Mouse (Mus musculus) spleen, adult 18-20 months (tissue): ENCODE measurements at regions not wholly inside any gene's neighbourhood (a gene's known extent, or its start where the extent isn't known, plus 50 kb on each side); places are given as distances from the start of the nearest gene placed in this dataset.
"Not testable (repeated sequence)": the region's sequence is repeated elsewhere in the genome, so short reads cannot be mapped to it uniquely, and the experiment has no call there.

Experiments used
- DNase-seq, 2 experiments: peaks; one replicate each; pipeline ENCODE4 v3.0.0; 2022; ENCODE audit warnings: mixed read lengths in 2 of 2

GRCm38 (mm10) chr9:78769168-78769567 lies 153.8 kb downstream of the Cd109 start:
- DNase-seq = no peak

DNA sequence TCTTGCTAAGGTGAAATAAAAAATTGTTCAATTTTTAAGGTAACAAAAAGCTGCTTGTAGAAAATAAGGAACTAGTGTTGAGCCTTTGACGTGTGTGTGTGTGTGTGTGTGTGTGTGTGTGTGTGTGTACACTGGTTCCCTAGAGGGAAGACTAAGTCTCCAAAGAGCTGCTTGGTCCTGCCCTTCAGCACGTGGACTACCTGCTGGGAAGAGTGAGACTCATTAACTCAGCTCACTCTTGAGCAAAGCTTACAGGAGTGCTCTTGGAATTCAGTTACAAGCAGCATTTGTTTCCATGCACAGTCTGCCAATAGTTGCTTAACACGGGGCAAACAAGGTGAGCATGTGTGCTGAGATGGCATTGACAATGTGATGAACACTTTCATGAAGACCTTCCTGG lies 158.6 kb downstream of the Cd109 start:
- no peak for DNase-seq

DNA sequence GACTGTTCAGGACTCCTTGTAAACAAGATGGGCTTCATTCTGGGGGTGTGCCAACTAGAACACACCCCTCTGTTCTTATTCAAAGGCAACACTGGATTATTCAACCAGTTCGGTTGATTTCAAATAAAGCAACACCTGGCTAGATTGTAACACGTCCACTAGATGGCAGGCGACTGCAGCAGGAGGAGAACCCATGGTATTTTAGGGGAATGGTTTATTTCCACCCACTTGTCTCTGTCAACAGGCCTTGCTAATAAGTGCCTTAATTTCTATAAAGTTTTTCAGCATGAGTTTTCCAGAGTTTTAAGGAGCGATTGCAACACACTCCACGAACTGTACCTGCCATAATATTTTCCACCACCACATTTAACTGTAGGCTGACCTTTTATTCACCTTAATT lies 160.1 kb downstream of the Cd109 start:
- peak in 1 of 2 experiments; percentile 1 for DNase-seq

GRCm38 (mm10) chr9:78780595-78780994 lies 165.2 kb downstream of the Cd109 start:
- DNase-seq = no peak

- no peak for DNase-seq
These were observed 167.0 kb downstream of the Cd109 start for GRCm38 (mm10) chr9:78782297-78782696.

DNA sequence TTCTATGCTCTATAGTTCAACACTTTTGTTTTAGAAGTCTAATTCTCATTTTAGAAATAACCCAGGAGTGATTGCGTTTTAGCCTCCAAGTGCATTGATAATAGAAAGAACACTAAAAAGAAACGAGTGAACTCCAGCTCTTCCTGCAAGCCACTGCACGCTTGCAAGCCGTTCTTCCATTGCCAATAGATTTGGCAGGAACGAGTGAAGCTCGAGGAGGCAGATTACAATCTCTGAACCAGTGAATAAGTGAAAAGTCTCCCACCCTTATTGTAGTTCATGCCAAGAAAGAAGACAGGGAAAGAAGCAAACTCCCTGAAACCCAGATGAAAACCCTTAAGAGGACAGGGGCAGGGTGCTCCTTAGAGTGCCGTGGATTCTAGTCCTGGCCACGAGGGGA lies 167.5 kb downstream of the Cd109 start:
- DNase-seq = no peak

DNA sequence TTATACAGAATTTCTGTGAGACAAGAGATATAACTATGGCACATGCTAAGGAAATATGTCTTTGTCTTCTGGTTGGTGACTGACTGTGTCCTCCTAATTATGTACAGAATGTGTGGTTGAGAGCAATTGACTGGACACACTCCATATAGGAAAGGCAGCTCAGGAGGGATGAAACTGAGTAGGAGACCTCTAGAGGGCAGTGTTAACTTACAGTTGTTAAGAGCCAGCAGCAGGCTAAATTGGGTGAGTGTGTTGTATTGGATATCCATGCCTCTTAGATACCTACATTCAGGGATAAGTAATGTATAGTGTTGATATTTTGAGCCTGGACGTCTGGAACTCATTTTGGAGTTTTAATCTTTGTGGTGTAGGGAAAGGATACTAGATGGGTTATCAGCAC lies 172.5 kb downstream of the Cd109 start:
- DNase-seq = no peak

GRCm38 (mm10) chr9:78789703-78790102 lies 174.4 kb downstream of the Cd109 start:
- no peak for DNase-seq

DNA sequence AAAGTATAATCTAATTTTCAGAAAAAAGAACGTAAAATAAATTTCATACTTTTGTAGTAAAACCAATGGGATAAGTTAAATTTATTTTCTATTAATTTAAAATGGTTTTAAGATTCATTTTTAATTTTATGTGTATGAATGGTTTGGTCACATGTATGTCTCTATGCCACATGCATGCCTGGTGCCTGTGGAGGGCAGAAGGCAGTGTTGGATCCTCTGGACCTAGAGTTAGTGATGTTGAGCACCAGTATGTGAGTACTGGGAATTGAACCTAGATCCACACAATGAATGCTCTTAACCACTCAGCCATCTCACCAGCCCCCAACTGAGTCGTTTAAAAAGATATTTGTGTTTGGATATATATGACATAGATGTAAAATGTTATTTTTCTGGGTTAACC lies 174.8 kb downstream of the Cd109 start:
- no peak for DNase-seq

GRCm38 (mm10) chr9:78795801-78796200 lies 180.5 kb downstream of the Cd109 start:
- no peak for DNase-seq

DNA sequence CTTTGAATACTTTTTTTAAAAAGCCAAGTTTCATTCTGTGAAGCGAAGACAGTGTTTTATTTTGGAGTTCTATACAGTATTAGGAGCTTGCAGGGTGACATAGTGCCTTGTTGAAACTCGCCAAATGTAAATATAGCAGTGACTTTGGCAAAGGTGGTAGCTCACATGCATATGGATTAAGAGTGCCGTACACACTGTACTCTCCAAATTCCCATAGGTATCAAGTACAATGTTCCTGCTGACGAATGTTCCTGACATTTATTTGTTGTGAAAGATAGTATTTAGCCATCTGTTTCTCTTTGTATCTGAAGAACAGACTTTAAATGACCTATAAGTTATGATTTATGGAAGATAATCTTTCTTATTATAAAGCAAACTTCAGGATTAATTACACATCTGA lies 201.9 kb downstream of the Cd109 start:
- DNase-seq = no peak

DNA sequence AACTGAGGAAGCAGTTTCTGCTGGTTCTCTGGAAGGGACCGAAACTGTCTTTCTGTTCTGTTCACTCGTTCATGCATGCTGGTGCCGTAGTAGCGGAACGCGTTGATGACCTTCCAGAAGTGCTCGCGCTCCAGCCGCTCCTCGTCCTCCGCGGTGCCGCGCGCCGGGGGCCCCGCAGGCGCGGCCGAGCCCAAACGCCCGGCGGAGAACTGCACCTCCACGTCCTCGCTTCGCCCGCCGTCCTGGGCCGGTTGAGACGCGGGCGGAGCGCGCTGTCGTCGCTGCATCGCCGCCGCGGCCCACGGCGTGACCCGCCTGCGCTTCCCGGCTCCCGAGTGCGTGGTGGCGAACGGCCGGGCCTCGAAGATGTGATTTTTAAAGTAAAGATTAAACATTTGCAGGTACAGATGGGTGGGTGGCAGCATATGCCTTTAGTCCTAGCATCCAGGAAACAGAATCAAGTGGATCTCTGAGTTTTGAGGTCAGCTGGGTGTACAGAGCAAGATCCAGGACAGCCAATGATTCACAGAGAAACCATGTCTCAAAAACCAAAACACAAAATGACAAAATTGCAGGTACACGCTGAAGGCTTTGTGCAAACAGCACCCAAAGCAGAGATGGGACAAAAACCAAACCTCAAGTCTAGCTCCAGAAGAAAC lies 206.3 kb downstream of the Cd109 start:
- peak in 1 of 2 experiments; percentile 3 for DNase-seq

- no peak for DNase-seq
These were observed 229.8 kb downstream of the Cd109 start for GRCm38 (mm10) chr9:78844969-78845683.

GRCm38 (mm10) chr9:78846110-78846509 lies 230.8 kb downstream of the Cd109 start:
- no peak for DNase-seq

- DNase-seq = no peak
These were observed 232.7 kb downstream of the Cd109 start for GRCm38 (mm10) chr9:78847890-78848563.

DNA sequence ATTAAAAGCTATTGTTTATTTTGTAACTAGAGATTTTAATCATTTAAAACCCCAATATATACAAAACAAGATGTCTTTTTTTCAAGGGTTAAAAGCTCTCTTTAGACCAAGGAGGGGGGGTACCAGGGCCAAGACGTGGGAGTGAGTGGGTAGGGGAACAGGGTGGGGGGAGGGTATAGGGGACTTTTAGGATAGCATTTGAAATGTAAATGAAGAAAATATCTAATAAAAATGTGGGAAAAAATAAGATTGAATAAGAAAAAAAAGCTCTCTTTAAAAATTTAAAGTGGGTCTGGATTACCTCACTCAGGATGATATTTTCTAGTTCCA lies 233.2 kb downstream of the Cd109 start:
- DNase-seq = not testable (repeated sequence)

- no peak for DNase-seq
These were observed 241.6 kb downstream of the Cd109 start for GRCm38 (mm10) chr9:78856981-78857380.

DNA sequence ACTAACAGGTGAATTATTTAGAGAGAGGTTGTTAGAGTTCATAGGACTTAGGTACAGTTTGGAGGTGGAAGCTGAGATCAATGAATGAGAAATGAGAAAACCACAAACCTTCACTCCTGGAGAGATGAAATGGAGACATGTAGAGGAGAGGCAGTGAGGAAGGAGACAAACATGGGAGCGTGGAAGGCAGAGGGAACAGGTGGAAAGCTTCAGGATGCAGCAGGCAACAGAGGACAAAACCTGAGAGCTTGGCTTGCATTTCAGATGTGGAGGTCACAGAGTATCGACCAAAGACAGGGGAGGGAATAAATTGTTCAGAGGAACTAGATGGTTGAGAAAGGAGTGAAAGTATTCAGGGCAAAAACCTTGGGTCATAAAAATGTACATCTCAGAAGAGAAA lies 244.6 kb downstream of the Cd109 start:
- DNase-seq = no peak

DNA sequence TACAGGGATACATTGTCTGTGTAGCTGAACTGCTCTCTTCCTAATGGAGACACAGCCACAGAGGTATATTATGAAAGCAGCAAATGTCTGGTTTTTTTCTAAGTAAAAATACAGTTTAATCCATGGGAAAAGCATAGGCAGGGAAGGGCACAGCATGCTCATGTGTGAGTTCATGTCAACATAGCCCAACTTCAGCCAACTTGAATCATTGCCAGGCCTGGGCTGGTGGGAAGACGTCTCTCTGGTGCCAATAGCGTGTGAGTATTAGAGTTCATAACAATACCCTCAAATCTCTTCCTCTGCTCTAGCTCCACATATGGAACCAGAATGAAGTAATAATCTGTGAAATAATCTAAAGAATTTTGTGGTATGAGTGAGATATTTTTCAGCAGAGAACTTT lies 257.2 kb downstream of the Cd109 start:
- no peak for DNase-seq

- no peak for DNase-seq
These were observed 264.8 kb downstream of the Cd109 start for GRCm38 (mm10) chr9:78879955-78880642.

GRCm38 (mm10) chr9:78880643-78881306 lies 265.4 kb downstream of the Cd109 start:
- DNase-seq = no peak

DNA sequence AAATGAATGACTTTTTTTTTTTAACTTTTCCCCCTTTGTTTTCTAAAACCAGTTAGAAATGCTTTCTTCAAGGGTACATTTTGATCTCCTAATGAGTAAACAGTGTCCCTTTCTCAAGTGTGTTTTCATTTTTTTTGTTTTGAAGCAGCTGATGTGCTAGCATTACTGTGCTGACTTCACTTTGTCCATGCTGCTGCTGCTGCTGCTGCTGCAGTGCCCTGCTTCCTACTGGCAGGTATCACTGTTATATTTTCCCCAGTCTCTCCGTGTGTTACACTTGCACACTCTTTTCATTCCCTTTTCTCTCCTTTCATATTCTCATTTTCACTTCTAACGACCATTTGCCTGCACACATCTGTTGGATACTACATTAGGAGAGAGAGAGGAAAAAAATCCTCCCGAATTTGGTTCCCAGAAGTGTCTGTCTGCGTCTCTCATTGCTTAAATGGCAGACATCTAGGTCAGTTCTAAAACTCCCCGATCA lies 266.0 kb downstream of the Cd109 start:
- no peak for DNase-seq

DNA sequence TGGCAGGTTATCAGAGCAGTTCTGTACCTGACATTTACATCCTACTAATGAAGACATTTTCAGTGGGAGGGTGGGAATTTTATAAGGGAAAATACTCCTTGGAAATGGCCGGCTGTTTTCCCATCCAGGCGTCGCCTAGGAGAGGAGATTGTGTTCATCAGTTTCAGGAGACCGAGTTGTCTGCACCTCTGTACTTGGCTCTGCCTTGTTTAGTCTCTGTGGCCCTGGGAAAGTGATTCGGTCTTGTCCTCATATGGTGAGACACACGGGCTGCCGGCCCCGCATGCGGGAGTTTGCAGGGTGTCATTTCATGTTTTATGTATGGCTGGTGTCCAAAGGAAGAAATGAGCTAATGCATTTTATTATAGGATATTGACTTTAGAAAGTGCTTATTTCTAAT lies 287.9 kb downstream of the Cd109 start:
- DNase-seq = no peak
